Mouse (Mus musculus) neural tube, embryonic 11.5 days (tissue): ENCODE results near the gene Ttll7. TPM values are rescaled to one million over a fixed set of nuclear protein-coding genes. Genes with fewer than 3 reads are reported as not detected.

ENCODE experiments used
- ATAC-seq: fragments of 200-750 bp; cut with Nextera tagmentation; 2 replicates; pipeline ENCODE4 v1.8.0; 2017; ENCODE audit warnings: moderate number of reproducible peaks, mild to moderate bottlenecking, moderate TSS enrichment, moderate library complexity; ENCODE audit not compliant: insufficient read depth, low FRiP score, low TSS enrichment
- DNase-seq: peaks from one replicate; pipeline ENCODE4 v3.0.0-alpha.2; 2015; ENCODE audit warnings: low spot score
- H3K27ac ChIP-seq: fragments of 300-500 bp; sonication (generic); 2 replicates; pipeline ENCODE4 v1.5.1; 2014; ENCODE audit warnings: low read depth, mild to moderate bottlenecking, low read length
- H3K27me3 ChIP-seq: fragments of 300-500 bp; sonication (generic); 2 replicates; pipeline ENCODE4 v1.6.1; 2014; ENCODE audit warnings: mild to moderate bottlenecking, low read length, mixed read lengths; ENCODE audit not compliant: control insufficient read depth, insufficient read depth
- H3K36me3 ChIP-seq: fragments of 300-500 bp; sonication (generic); 2 replicates; pipeline ENCODE4 v1.6.1; 2014; ENCODE audit warnings: mild to moderate bottlenecking, low read length, moderate library complexity, mixed read lengths; ENCODE audit not compliant: control insufficient read depth, insufficient read depth
- H3K4me1 ChIP-seq: fragments of 300-500 bp; sonication (generic); 2 replicates; pipeline ENCODE4 v1.6.1; 2014; ENCODE audit warnings: low read length, mixed read lengths; ENCODE audit not compliant: control insufficient read depth, insufficient read depth
- H3K4me2 ChIP-seq: fragments of 300-500 bp; sonication (generic); 2 replicates; pipeline ENCODE4 v1.6.1; 2014; ENCODE audit warnings: low read depth, mild to moderate bottlenecking, moderate library complexity
- H3K4me3 ChIP-seq: fragments of 300-500 bp; sonication (generic); 2 replicates; pipeline ENCODE4 v1.5.1; 2014; ENCODE audit warnings: low read depth, low read length
- H3K9ac ChIP-seq: fragments of 300-500 bp; sonication (generic); 2 replicates; pipeline ENCODE4 v1.6.1; 2014; ENCODE audit warnings: mild to moderate bottlenecking, low read length
- H3K9me3 ChIP-seq: fragments of 300-500 bp; sonication (generic); 2 replicates; pipeline ENCODE4 v1.6.1; 2016; ENCODE audit warnings: low read length; ENCODE audit not compliant: control insufficient read depth
- WGBS: fragments of 180-500 bp; shearing (Covaris S2); extraction: QIAGEN DNeasy Blood & Tissue Kit; methylation state at CpG from one replicate; pipeline ENCODE4 v1.1.7; 2014; 5-methylcytosine and 5-hydroxymethylcytosine counted together
- polyA plus RNA-seq: library from polyadenylated mRNA; unstranded; fragments of >200 nt; fragmentation: Nextera tagmentation; extraction: Ambion mirVana; gene quantifications from 2 replicates; pipeline ENCODE4 v1.2.1, GENCODE M21; 2014

Ttll7 gene
- polyA plus RNA-seq, 1 experiment from 2014 or later: 16.5 TPM

- H3K4me1 ChIP-seq: no peaks in the 10 kb centered on the region
- peak overlapping the region; percentile 43 for H3K4me2 ChIP-seq
- H3K27ac ChIP-seq: no peak overlapping the region
- no peaks in the 10 kb centered on the region for H3K9me3 ChIP-seq
- ATAC-seq (peak; percentile 64; the same call in 1 of the 2 replicates), DNase-seq (peak; percentile 72)
- H3K27me3 ChIP-seq: no peaks in the 10 kb centered on the region
- 3% methylated on average over 13 of the region's 13 CpGs for WGBS
- no peaks in the 10 kb centered on the region for H3K36me3 ChIP-seq
- H3K9ac ChIP-seq: peak overlapping the region; percentile 35; the same call in 1 of the 2 replicates
- H3K4me3 ChIP-seq: peak overlapping the region; percentile 19; the same call in 1 of the 2 replicates
These were observed 93.7 kb downstream of the Ttll7 start for GRCm38 (mm10) chr3:146945887-146946286.

DNA sequence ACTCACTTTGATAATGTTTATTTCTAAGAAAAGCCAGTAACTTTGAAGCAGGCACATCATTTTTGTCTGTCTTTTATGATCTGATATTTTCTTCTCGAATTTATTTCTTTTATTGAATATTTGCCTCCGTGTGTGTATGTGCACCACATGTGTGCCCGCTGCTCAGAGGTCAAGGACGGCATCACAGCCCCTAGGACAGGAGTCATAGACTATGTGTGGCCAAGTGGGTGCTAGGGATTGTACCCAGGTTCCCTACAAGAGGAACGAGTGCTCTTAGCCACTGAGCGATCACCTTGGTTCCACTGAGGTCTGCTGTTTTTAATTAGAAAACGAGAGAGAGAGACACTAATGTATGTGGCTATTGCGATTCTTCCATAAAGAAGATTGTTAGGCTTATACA, 94.5 kb downstream of the Ttll7 start:
- no peaks in the 10 kb centered on the region for H3K4me1 ChIP-seq
- H3K36me3 ChIP-seq: no peaks in the 10 kb centered on the region
- H3K27ac ChIP-seq: no peak overlapping the region
- no peak overlapping the region for H3K4me2 ChIP-seq
- DNase-seq (no peak), ATAC-seq (no peak)
- H3K27me3 ChIP-seq: no peaks in the 10 kb centered on the region
- 86% methylated on average over 8 of the region's 8 CpGs for WGBS
- no peaks in the 10 kb centered on the region for H3K9me3 ChIP-seq
- no peak overlapping the region for H3K4me3 ChIP-seq
- no peak overlapping the region for H3K9ac ChIP-seq

DNA sequence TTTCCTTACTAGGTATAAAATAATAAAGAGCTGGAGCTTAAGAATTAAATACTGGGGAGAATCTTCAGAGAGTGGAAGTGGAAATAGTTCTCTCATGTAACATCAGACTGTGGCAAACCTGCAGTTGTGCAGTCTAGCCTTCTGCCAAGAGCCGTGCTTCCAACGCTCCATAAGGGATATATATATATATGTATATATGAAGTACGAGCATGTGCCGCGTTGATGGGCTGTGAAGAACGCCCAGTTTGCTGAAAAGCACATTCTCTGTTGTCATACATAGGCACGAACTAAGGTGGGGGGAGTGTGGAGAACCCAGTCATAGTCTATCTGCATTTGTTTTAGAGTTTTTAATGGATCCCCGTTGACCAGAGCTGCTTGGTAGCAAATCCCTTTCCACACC, 104.6 kb downstream of the Ttll7 start:
- ATAC-seq: no peak
- Histone ChIP-seq H3K4me2 (no peak overlapping the region), H3K9me3 (no peaks in the 10 kb centered on the region), H3K4me1 (no peaks in the 10 kb centered on the region), H3K4me3 (no peak overlapping the region), H3K9ac (no peak overlapping the region), H3K36me3 (no peaks in the 10 kb centered on the region), H3K27me3 (no peaks in the 10 kb centered on the region), H3K27ac (no peak overlapping the region)
- DNase-seq: no peak
- whole genome bisulfite sequencing: 93% methylated on average over 8 of the region's 8 CpGs

DNA sequence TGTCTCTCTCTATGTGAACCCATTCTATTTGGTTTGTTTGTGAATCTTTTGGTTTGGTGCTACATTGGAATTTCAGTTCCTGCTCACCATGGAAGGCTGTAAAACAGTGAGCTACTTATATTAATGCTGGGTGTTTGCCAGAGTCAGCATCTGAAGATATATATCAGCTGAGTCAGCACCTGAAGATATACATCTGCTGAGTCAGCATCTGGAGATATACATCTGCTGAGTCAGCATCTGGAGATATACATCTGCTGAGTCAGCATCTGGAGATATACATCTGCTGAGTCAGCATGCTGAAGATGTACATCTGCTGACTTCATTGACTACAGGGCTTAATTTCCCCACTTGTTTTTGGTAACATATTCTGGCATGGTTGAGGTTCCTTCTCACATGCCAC, 110.7 kb downstream of the Ttll7 start:
- Histone ChIP-seq H3K36me3 (no peaks in the 10 kb centered on the region), H3K27ac (no peak overlapping the region), H3K4me3 (no peak overlapping the region), H3K27me3 (no peaks in the 10 kb centered on the region), H3K9ac (no peak overlapping the region), H3K4me2 (no peak overlapping the region), H3K4me1 (no peaks in the 10 kb centered on the region), H3K9me3 (no peaks in the 10 kb centered on the region)
- no peak for DNase-seq
- ATAC-seq: no peak

- no peak overlapping the region for H3K4me3 ChIP-seq
- DNase-seq: no peak
- WGBS: 91% methylated on average over 3 of the region's 3 CpGs
- no peaks in the 10 kb centered on the region for H3K36me3 ChIP-seq
- H3K9ac ChIP-seq: no peak overlapping the region
- H3K4me1 ChIP-seq: no peaks in the 10 kb centered on the region
- H3K27me3 ChIP-seq: no peaks in the 10 kb centered on the region
- no peak for ATAC-seq
- H3K27ac ChIP-seq: no peak overlapping the region
- no peak overlapping the region for H3K4me2 ChIP-seq
- H3K9me3 ChIP-seq: no peaks in the 10 kb centered on the region
These were observed 112.2 kb downstream of the Ttll7 start for GRCm38 (mm10) chr3:146964384-146964783.

DNA sequence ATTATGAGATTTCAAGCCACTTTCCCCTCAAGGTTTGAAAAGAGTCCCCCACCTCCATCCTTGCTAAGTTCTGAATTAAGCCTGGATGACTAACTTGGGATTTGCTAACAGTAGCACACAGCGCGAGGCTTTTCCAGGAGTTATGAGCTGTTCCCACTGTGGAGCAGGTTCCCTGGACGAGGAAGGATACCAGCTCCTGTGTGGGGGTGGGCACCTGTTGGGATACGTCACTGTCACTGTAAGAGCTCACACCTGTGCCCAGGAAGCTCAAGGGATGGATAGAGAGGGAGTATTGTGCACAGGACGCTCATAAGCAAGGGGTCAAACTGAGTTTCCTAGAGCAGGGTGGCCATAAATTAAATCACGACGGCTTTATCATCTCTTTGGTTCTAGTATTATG, 115.1 kb downstream of the Ttll7 start:
- no peak for ATAC-seq
- no peak overlapping the region for H3K27ac ChIP-seq
- H3K9ac ChIP-seq: no peak overlapping the region
- H3K4me1 ChIP-seq: no peaks in the 10 kb centered on the region
- no peaks in the 10 kb centered on the region for H3K36me3 ChIP-seq
- no peak overlapping the region for H3K4me3 ChIP-seq
- H3K4me2 ChIP-seq: no peak overlapping the region
- H3K9me3 ChIP-seq: no peaks in the 10 kb centered on the region
- H3K27me3 ChIP-seq: no peaks in the 10 kb centered on the region
- no peak for DNase-seq
- WGBS: 70% methylated on average over 7 of the region's 7 CpGs

- Histone ChIP-seq H3K27me3 (no peaks in the 10 kb centered on the region), H3K4me3 (no peak overlapping the region), H3K4me2 (no peak overlapping the region), H3K36me3 (no peaks in the 10 kb centered on the region), H3K9me3 (no peaks in the 10 kb centered on the region), H3K27ac (no peak overlapping the region), H3K4me1 (no peaks in the 10 kb centered on the region), H3K9ac (no peak overlapping the region)
- DNase-seq: no peak
- no peak for ATAC-seq
- WGBS: 69% methylated on average over 4 of the region's 4 CpGs
These were observed 115.7 kb downstream of the Ttll7 start for GRCm38 (mm10) chr3:146967834-146968233.

DNA sequence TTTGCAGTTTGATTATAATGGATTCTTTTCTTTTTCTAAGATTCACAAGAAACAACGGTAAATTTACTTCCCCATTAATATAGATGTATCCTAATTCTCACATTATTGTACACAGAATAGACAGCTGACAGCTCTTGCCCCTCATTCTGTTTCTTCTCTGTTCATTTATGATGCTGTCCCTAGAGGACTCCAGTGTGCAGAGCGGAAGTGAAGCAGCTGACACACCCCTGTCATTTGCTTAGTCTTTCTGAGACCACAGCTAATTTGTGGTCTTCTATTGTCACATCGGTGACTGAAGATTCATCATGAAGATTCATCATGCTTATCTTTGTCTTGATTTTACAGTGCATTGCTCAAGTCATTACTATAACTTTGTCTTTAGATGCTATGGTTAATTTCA, 126.1 kb downstream of the Ttll7 start:
- Histone ChIP-seq H3K9ac (no peak overlapping the region), H3K27me3 (no peaks in the 10 kb centered on the region), H3K4me1 (no peaks in the 10 kb centered on the region), H3K36me3 (no peaks in the 10 kb centered on the region), H3K27ac (no peak overlapping the region), H3K4me3 (no peak overlapping the region), H3K4me2 (no peak overlapping the region), H3K9me3 (no peaks in the 10 kb centered on the region)
- no peak for DNase-seq
- WGBS: 73% methylated on average over 3 of the region's 3 CpGs
- ATAC-seq: no peak

DNA sequence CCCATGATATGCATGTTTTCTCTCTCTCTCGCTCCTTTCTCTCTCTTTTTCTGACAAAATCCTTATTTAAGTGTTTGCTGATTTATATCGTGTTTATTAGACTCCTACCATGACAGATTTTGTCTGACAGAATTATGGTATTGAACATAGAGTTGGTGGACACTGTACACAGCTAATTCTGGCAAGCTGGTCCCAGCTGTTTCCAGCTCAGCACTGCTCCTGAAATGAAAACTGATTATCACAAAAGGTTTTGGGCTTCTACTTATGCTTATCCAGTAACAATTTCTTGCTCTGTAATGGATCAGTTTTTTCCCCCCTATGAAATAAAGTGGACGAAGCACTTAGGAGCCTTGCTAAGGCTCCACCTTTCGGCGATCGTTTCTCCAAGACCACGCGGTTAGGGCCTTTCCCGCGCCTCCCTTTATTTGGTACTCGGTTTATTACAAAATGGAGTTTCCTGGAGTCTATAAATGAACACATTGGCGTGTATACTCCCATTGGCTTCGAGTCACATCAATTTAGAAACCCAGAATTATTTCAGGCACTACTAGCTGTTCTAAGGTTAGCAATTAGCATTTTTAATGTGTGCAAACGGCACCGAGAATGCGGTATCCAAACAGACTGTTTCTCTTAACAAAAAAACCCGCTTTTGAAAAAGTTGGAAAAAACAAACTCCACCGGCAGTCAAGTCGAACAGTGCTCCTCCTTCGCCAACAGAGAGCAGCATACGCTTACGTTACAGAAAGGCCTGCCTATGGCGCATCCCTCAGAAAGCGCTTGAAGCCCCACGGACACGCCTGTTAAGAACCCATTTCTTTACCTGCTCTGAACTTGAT, 141.9 kb downstream of the Ttll7 start:
- H3K4me2 ChIP-seq: 0 out of 2 replicates have a peak overlapping the region, but pooled peaks have one; percentile 15
- 35% methylated on average over 26 of the region's 26 CpGs for WGBS
- H3K27ac ChIP-seq: no peak overlapping the region
- ATAC-seq: peak; percentile 93
- no peaks in the 10 kb centered on the region for H3K4me1 ChIP-seq
- H3K27me3 ChIP-seq: no peaks in the 10 kb centered on the region
- DNase-seq: peak; percentile 71
- H3K9ac ChIP-seq: no peak overlapping the region
- no peaks in the 10 kb centered on the region for H3K36me3 ChIP-seq
- H3K9me3 ChIP-seq: no peaks in the 10 kb centered on the region
- no peak overlapping the region for H3K4me3 ChIP-seq
